Mouse (Mus musculus) liver, embryonic 14.5 days (tissue): ENCODE data around the gene Sorcs1. TPM values are rescaled to one million over a fixed set of nuclear protein-coding genes. Genes with fewer than 3 reads are reported as not detected.

ENCODE experiments used
- ATAC-seq: fragments of 200-750 bp; cut with Nextera tagmentation; 2 replicates; pipeline ENCODE4 v1.8.0; 2017; ENCODE audit warnings: moderate number of reproducible peaks, mild to moderate bottlenecking, moderate library complexity; ENCODE audit not compliant: insufficient read depth
- DNase-seq, 3 experiments: peaks; one replicate each; pipeline ENCODE4 v3.0.0-alpha.2; 2012 to 2013; ENCODE audit warnings: low read depth in 3 of 3, low spot score in 3 of 3
- H3K27ac ChIP-seq: fragments of 300-500 bp; sonication (generic); 2 replicates; pipeline ENCODE4 v1.5.1; 2014; ENCODE audit warnings: moderate library complexity, mild to moderate bottlenecking, control low read depth, inconsistent platforms
- H3K27me3 ChIP-seq: fragments of 300-500 bp; sonication (generic); 2 replicates; pipeline ENCODE4 v1.6.1; 2014; ENCODE audit warnings: mild to moderate bottlenecking, low read length, moderate library complexity; ENCODE audit not compliant: control insufficient read depth, insufficient read depth
- H3K36me3 ChIP-seq: fragments of 300-500 bp; sonication (generic); replicated peaks from 2 replicates; pipeline ENCODE4 v1.6.1; 2014; ENCODE audit warnings: low read depth; ENCODE audit not compliant: control insufficient read depth, insufficient read depth
- H3K4me1 ChIP-seq, 2 experiments: fragments of 200-500 bp in 1 of 2; fragments of 300-500 bp in 1 of 2; sonication (generic) in 1 of 2; replicated peaks; 2 replicates each; pipeline ENCODE4 v1.6.1; 2012 to 2014; ENCODE audit warnings: antibody characterized with exemption in 1 of 2, inconsistent platforms in 1 of 2, low read length in 1 of 2; ENCODE audit not compliant: control insufficient read depth in 2 of 2, insufficient read depth in 2 of 2
- H3K4me2 ChIP-seq: fragments of 300-500 bp; sonication (generic); 2 replicates; pipeline ENCODE4 v1.6.1; 2014; ENCODE audit warnings: low read depth, mild to moderate bottlenecking, control low read depth, moderate library complexity
- H3K4me3 ChIP-seq, 2 experiments: fragments of 200-500 bp in 1 of 2; fragments of 300-500 bp in 1 of 2; sonication (generic) in 1 of 2; 2 replicates each; pipeline ENCODE4 v1.5.1; 2012 to 2014; ENCODE audit warnings: low read depth in 2 of 2, low read length in 2 of 2, mild to moderate bottlenecking in 2 of 2, control low read depth in 1 of 2, inconsistent platforms in 1 of 2, moderate library complexity in 1 of 2; ENCODE audit not compliant: insufficient read depth in 1 of 2
- H3K9ac ChIP-seq: fragments of 300-500 bp; sonication (generic); replicated peaks from 2 replicates; pipeline ENCODE4 v1.6.1; 2014; ENCODE audit warnings: mild to moderate bottlenecking, control low read depth, moderate library complexity
- H3K9me3 ChIP-seq: fragments of 300-500 bp; sonication (generic); 2 replicates; pipeline ENCODE4 v1.6.1; 2016; ENCODE audit warnings: low read length, mixed read lengths; ENCODE audit not compliant: control insufficient read depth
- CTCF ChIP-seq: IDR thresholded peaks from 2 replicates; pipeline ENCODE4 v1.5.1; 2016; ENCODE audit warnings: antibody characterized with exemption, low read depth, control low read depth
- EP300 ChIP-seq: IDR thresholded peaks from 2 replicates; pipeline ENCODE4 v1.6.1; 2016; ENCODE audit warnings: antibody characterized with exemption, low read depth
- WGBS: fragments of 180-500 bp; shearing (Covaris S2); extraction: QIAGEN DNeasy Blood & Tissue Kit; methylation state at CpG from one replicate; pipeline ENCODE4 v1.1.7; 2014; ENCODE audit not compliant: insufficient replicate concordance; 5-methylcytosine and 5-hydroxymethylcytosine counted together
- polyA plus RNA-seq, 2 experiments: library from polyadenylated mRNA; depleted of rRNA in 1 of 2; stranded (reverse) in 1 of 2; unstranded in 1 of 2; fragments of >200 nt; fragmentation: Nextera tagmentation in 1 of 2; extraction: Ambion mirVana in 1 of 2; gene quantifications; 2 replicates each; pipeline versions ENCODE4 v1.2.1 to v1.2.3; 2012 to 2014

Gene Sorcs1
- polyA plus RNA-seq, 2 experiments, result 0.13 to 0.28 TPM

GRCm38 (mm10) chr19:50490721-50491120, 187.7 kb downstream of the Sorcs1 start:
- WGBS, result 51% methylated on average over 2 of the region's 2 CpGs
- no peak for TF ChIP-seq EP300
- no peak for TF ChIP-seq CTCF
- no peaks in the 10 kb centered on the region for H3K27me3 ChIP-seq

GRCm38 (mm10) chr19:50489786-50490185, 188.7 kb downstream of the Sorcs1 start:
- ATAC-seq (no peak), DNase-seq (no peak)
- Histone ChIP-seq H3K27me3 (no peaks in the 10 kb centered on the region), H3K9me3 (no peaks in the 10 kb centered on the region), H3K36me3 (no peaks in the 10 kb centered on the region), H3K4me3 (no peak overlapping the region), H3K4me1 (no peaks in the 10 kb centered on the region), H3K9ac (no peak overlapping the region), H3K27ac (no peak overlapping the region), H3K4me2 (no peak overlapping the region)
- TF ChIP-seq EP300 (no peak), CTCF (no peak)
- 63% methylated on average over 3 of the region's 3 CpGs for WGBS

More at GRCm38 (mm10) chr19:50490721-50491120, 187.7 kb downstream of the Sorcs1 start:
- Histone ChIP-seq H3K4me3 (no peak overlapping the region), H3K4me1 (no peaks in the 10 kb centered on the region), H3K27ac (no peak overlapping the region), H3K9ac (no peak overlapping the region), H3K4me2 (no peak overlapping the region), H3K9me3 (no peaks in the 10 kb centered on the region), H3K36me3 (no peaks in the 10 kb centered on the region)
- ATAC-seq (no peak), DNase-seq (no peak)

- Histone ChIP-seq H3K4me3 (no peak overlapping the region), H3K27me3 (no peaks in the 10 kb centered on the region), H3K9me3 (no peaks in the 10 kb centered on the region), H3K27ac (no peak overlapping the region), H3K36me3 (no peaks in the 10 kb centered on the region), H3K4me1 (no peaks in the 10 kb centered on the region), H3K4me2 (no peak overlapping the region), H3K9ac (no peak overlapping the region)
- ATAC-seq, result no peak
- no peak for DNase-seq
- WGBS, result 51% methylated on average over 6 of the region's 6 CpGs
- TF ChIP-seq CTCF, result no peak
- no peak for TF ChIP-seq EP300
These were observed 190.0 kb downstream of the Sorcs1 start for GRCm38 (mm10) chr19:50488421-50488820.

GRCm38 (mm10) chr19:50487768-50488167, 190.7 kb downstream of the Sorcs1 start:
- no peak overlapping the region for H3K27ac ChIP-seq
- H3K4me3 ChIP-seq, result no peak overlapping the region
- WGBS, result 38% methylated on average over 11 of the region's 11 CpGs
- H3K9ac ChIP-seq, result no peak overlapping the region
- ATAC-seq (no peak), DNase-seq (no peak)
- H3K4me1 ChIP-seq, result no peaks in the 10 kb centered on the region
- H3K36me3 ChIP-seq, result no peaks in the 10 kb centered on the region
- TF ChIP-seq CTCF (no peak), EP300 (no peak)
- H3K9me3 ChIP-seq, result no peaks in the 10 kb centered on the region
- H3K27me3 ChIP-seq, result no peaks in the 10 kb centered on the region
- H3K4me2 ChIP-seq, result no peak overlapping the region

GRCm38 (mm10) chr19:50486345-50486744, 192.1 kb downstream of the Sorcs1 start:
- TF ChIP-seq CTCF (no peak), EP300 (no peak)
- Histone ChIP-seq H3K27me3 (no peaks in the 10 kb centered on the region), H3K4me1 (no peaks in the 10 kb centered on the region), H3K4me3 (no peak overlapping the region), H3K4me2 (no peak overlapping the region), H3K36me3 (no peaks in the 10 kb centered on the region), H3K9ac (no peak overlapping the region), H3K27ac (no peak overlapping the region), H3K9me3 (no peaks in the 10 kb centered on the region)
- 74% methylated on average over 5 of the region's 5 CpGs for WGBS
- DNase-seq, result no peak
- ATAC-seq, result no peak
